ENCODE assay signal across 21 mouse cellular contexts in the genomic region with DNA sequence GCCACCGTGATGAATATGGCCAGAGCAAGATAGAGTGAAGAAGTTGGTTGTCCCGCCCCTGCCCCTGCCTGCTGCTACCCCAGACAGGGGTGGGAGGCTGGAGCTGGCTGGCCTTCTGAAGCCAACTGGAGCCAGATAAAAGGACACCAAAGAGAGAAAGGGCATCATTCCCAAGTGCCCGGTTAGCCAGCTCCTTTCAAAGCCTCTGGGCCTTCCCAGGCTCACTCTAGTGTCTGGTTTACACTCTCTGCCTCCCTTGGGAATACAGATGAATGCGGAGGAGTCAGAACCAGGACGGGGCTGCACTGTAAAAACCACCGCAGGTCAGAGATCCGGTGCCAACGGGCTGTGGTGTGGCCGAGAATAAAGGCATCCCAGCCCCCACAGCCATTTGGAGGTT.
DNase-seq lines count a peak whose midpoint lies in the region; ATAC-seq lines count a peak whose summit lies in the region.
"Had no signal": no experiment of that assay in that cellular context is flagged by ENCODE, and none has a peak within 500 bp of the region (broad histone marks: within the 10 kb centered on the region; RNA-seq: fewer than 3 reads in every experiment).

No protein-coding gene starts in this region.

- no peaks in the 10 kb centered on the region for H3K36me3 ChIP-seq in forebrain, embryonic 16.5 days (ENCODE audit: control insufficient read depth, insufficient read depth)
- H3K36me3 ChIP-seq in forebrain, embryonic 10.5 days (replicated peaks) = no peaks in the 10 kb centered on the region
- no peaks in the 10 kb centered on the region for H3K36me3 ChIP-seq in heart, embryonic 10.5 days
- no peaks in the 10 kb centered on the region for H3K36me3 ChIP-seq in heart, embryonic 12.5 days
- H3K36me3 ChIP-seq: embryonic facial prominence, embryonic 10.5 days; liver, embryonic 13.5 days; neural tube, embryonic 15.5 days had no signal

- no peak overlapping the region for H3K27ac ChIP-seq in forebrain, embryonic 16.5 days (ENCODE audit: low read length)
- H3K27ac ChIP-seq in forebrain, embryonic 10.5 days = no peak overlapping the region
- H3K27ac ChIP-seq in heart, embryonic 10.5 days = 0 out of 2 replicates have a peak overlapping the region, but pooled peaks have one; percentile 49
- H3K27ac ChIP-seq in heart, embryonic 12.5 days (ENCODE audit: poor library complexity, severe bottlenecking) = no peak overlapping the region
- H3K27ac ChIP-seq: embryonic facial prominence, embryonic 10.5 days; liver, embryonic 13.5 days; neural tube, embryonic 15.5 days had no signal

- 0 out of 2 replicates have a peak, but pooled peaks have one; percentile 32 for ATAC-seq in forebrain, embryonic 16.5 days
- ATAC-seq in heart, embryonic 12.5 days (ENCODE audit: insufficient number of reproducible peaks, low FRiP score) = no peak
- ATAC-seq: CD4-positive, CD25-positive, alpha-beta regulatory T cell, adult 4 months; Patski had no signal

- intact Hi-C loops in left cerebral cortex, postnatal 4 days (cut with DNase I) = no loop called here
- intact Hi-C loops in left cerebral cortex, postnatal 14 days (cut with DNase I) = no loop called here

- no peaks in the 10 kb centered on the region for H3K9me3 ChIP-seq in forebrain, embryonic 16.5 days (ENCODE audit: control insufficient read depth, low read length)
- no peaks in the 10 kb centered on the region for H3K9me3 ChIP-seq in forebrain, embryonic 10.5 days
- no peaks in the 10 kb centered on the region for H3K9me3 ChIP-seq in heart, embryonic 10.5 days
- no peaks in the 10 kb centered on the region for H3K9me3 ChIP-seq in heart, embryonic 12.5 days (replicated peaks)
- H3K9me3 ChIP-seq: embryonic facial prominence, embryonic 10.5 days; liver, embryonic 13.5 days; neural tube, embryonic 15.5 days had no signal

- H3K9ac ChIP-seq in forebrain, embryonic 16.5 days (replicated peaks; ENCODE audit: low read depth, low read length) = no peak overlapping the region
- H3K9ac ChIP-seq in heart, embryonic 12.5 days = no peak overlapping the region
- H3K9ac ChIP-seq: liver, embryonic 13.5 days; neural tube, embryonic 15.5 days had no signal

- 72% methylated on average over 9 of the region's 9 CpGs for WGBS in forebrain, embryonic 16.5 days
- 82% methylated on average over 9 of the region's 9 CpGs for WGBS in forebrain, embryonic 10.5 days
- WGBS in heart, embryonic 10.5 days = 70% methylated on average over 9 of the region's 9 CpGs
- 67% methylated on average over 9 of the region's 9 CpGs for WGBS in heart, embryonic 12.5 days

- no peak for DNase-seq in forebrain, embryonic 10.5 days (ENCODE audit: extremely low spot score, low spot score)
- DNase-seq in heart, embryonic 10.5 days (ENCODE audit: low spot score) = no peak
- peak; percentile 68 for DNase-seq in left cerebral cortex, postnatal 4 days
- no peak for DNase-seq in left cerebral cortex, postnatal 14 days (ENCODE audit: low spot score in 2 of 2)
- peak; percentile 45 for DNase-seq in 3134 (ENCODE audit: extremely low read depth, insufficient read length, low spot score)
- DNase-seq in urinary bladder, adult 18-20 months (ENCODE audit: low spot score in 2 of 2) = no peak
- DNase-seq: adrenal gland, postnatal 36 days; cerebellum, adult 9-10 months; gastrocnemius, postnatal 36 days; kidney, adult 8-10 months; kidney, postnatal 10 days; liver, embryonic 13.5 days; lung, adult 2 months; lung, postnatal 14 days; right cerebral cortex, postnatal 25 days had no signal

- H3K4me2 ChIP-seq in forebrain, embryonic 16.5 days (ENCODE audit: low read length) = no peak overlapping the region
- no peak overlapping the region for H3K4me2 ChIP-seq in heart, embryonic 12.5 days
- H3K4me2 ChIP-seq: liver, embryonic 13.5 days; neural tube, embryonic 15.5 days had no signal

- H3K27me3 ChIP-seq in forebrain, embryonic 16.5 days (replicated peaks; ENCODE audit: control insufficient read depth, insufficient read depth, low read length) = no peaks in the 10 kb centered on the region
- H3K27me3 ChIP-seq in forebrain, embryonic 10.5 days (ENCODE audit: poor library complexity, severe bottlenecking) = peaks cover 6% of the 10 kb centered on the region; the same call in 1 of the 2 replicates
- H3K27me3 ChIP-seq in heart, embryonic 10.5 days (ENCODE audit: insufficient read depth, poor library complexity, severe bottlenecking) = 0 out of 2 replicates have a peak, but pooled peaks cover 5% of the 10 kb centered on the region
- no peaks in the 10 kb centered on the region for H3K27me3 ChIP-seq in heart, embryonic 12.5 days (replicated peaks)
- H3K27me3 ChIP-seq: neural tube, embryonic 15.5 days; Patski had no signal

- H3K4me1 ChIP-seq in forebrain, embryonic 16.5 days (replicated peaks; ENCODE audit: control insufficient read depth, insufficient read depth, low read length) = no peaks in the 10 kb centered on the region
- H3K4me1 ChIP-seq in forebrain, embryonic 10.5 days = peaks cover 13% of the 10 kb centered on the region
- peaks cover 16% of the 10 kb centered on the region; the same call in 1 of the 2 replicates for H3K4me1 ChIP-seq in heart, embryonic 10.5 days
- H3K4me1 ChIP-seq in heart, embryonic 12.5 days (replicated peaks) = no peaks in the 10 kb centered on the region
- H3K4me1 ChIP-seq: liver, embryonic 13.5 days had no signal

- H3K4me3 ChIP-seq in forebrain, embryonic 16.5 days (replicated peaks; ENCODE audit: low read length) = no peak overlapping the region
- H3K4me3 ChIP-seq in forebrain, embryonic 10.5 days = no peak overlapping the region
- no peak overlapping the region for H3K4me3 ChIP-seq in heart, embryonic 10.5 days
- no peak overlapping the region for H3K4me3 ChIP-seq in heart, embryonic 12.5 days
- H3K4me3 ChIP-seq: embryonic facial prominence, embryonic 10.5 days; liver, embryonic 13.5 days; neural tube, embryonic 15.5 days had no signal

Comparison
In these comparisons a context has a peak if more than half of its experiments do, and no peak if none do; other contexts are left out.
1. DNase-seq: peak in left cerebral cortex, postnatal 4 days (single experiment) and 3134 (single experiment); none in forebrain, embryonic 10.5 days (single experiment), heart, embryonic 10.5 days (single experiment), left cerebral cortex, postnatal 14 days (0 of 2) and urinary bladder, adult 18-20 months (0 of 2).